Mouse (Mus musculus) stomach, postnatal 0 days (tissue): ENCODE measurements around the gene Mapk9.

ENCODE experiments used
- CTCF ChIP-seq: IDR thresholded peaks from 2 replicates; pipeline ENCODE4 v1.5.1; 2016; ENCODE audit warnings: antibody characterized with exemption, low read depth, mild to moderate bottlenecking, moderate library complexity
- EP300 ChIP-seq: optimal IDR thresholded peaks from 2 replicates; pipeline ENCODE3; 2016; ENCODE audit warnings: antibody characterized with exemption

DNA sequence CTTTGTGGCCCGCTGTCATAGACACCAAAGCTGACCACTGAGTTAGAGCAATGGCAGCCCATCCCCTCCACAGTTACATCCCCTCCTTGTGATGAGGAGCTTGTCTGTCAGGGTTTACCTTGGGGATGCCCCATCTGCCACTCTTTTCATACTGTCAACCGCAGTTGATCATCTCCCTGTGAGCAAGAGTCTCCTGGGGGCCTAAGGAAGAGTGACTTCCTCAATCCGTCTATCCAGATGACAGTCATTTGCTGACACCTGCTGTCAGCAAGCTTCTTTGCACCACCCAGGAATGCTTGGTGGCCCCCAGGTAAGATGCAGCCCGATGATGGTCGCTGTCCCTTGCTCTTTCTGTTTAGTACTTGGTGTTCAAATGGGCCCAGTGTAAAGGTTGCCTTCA lies 41.9 kb downstream of the Mapk9 start:
- no peak for TF ChIP-seq CTCF
- no peak for TF ChIP-seq EP300
